Mouse (Mus musculus): ENCODE results near the gene Tnfrsf25.

Gene Tnfrsf25

DNA sequence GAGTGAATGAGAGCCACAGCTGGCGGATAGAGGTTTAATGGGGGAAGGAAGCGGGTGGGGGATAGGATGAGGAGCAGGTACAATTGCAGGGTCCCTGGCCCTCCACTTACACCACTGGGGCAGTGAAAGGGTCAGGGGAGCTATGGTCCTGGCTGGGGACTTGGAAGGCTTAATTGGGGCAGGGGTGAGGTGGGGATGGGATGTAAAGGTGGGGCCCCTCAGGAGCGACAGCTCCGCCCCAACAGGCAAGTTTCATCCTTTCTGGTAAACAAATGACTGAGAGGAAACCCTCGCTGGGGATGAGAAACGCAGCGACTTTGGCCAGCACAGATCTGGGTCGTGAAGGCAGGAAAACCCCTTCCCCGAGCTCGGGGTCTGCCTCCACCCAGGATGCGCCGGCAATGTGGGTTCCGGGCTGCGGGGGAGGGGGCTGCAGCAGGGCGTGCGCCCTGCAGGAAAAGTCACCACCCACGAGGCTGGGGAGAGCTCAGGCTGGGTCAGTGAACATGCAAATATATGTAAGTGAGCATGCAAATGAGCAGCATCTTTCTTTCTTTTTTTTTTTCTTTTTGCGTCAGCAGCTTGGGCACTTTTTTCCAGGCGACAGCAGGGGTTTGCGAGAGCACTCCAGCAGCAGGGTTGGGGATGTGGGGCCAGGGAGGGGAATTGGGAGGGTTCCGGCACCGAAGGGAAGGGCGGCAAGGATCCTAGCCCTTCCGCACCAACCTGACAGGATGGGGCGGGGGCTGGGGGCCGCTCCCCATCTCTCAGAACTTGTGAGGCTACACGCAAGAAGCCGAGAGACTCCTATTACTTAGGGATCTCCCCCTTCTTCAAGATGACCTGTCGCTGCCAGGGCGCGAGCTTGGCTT is 4.8 kb downstream of the Tnfrsf25 start:
- in situ Hi-C loops (cut with MboI, MseI) = loop anchor here (10.0 kb wide), 1 partner anchor 1206 kb away; the partner anchor contains the start of genes Park7 and Tnfrsf9

DNA sequence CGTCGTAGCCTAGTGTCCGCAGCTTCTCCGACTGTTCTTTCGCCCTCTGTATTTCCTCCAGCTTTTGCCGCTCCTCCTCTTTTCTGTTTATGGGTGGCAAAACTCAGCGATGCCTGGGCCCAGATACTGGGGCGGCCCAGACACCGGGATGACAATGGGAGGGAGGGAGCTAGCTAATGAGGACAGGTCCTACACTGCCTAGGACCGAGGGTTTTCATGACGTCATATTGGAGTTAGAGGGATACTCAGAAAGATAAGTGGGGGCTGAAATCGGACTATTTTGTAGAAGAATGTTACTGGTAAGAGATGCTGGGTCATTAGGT is 5.4 kb downstream of the Tnfrsf25 start:
- in situ Hi-C loops (cut with MboI, MseI) = loop anchor here (10.0 kb wide), 1 partner anchor 1206 kb away; the partner anchor contains the start of genes Park7 and Tnfrsf9

DNA sequence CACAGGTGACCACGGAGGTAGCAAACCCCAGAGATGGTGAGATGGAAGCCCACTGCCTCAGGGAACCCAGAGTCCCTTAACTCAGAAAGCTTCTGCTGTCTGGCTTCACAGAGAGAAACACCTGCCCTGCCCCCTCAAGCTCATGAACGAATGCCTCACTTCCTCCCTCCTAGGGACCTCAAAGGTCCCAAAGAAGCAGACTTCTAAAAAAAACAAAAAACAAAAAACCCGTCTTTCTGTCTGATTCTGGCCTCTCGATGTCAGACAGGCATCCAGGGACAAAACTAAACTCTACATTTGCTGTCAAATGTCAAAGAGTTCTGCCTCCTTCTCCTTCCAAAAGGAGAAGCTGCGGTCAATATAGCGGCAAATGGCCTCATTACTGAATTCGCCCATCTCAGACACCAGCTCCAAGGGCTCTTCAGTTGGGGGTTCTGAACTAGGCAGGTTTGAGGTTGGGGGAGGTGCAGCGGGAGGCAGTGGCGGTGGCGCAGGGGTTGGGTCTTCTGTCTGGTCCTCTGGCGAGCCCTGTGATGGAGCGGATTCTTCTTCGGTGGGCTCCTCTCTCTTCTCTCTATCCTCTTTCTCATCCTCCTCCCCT is 8.7 kb downstream of the Tnfrsf25 start:
- in situ Hi-C loops (cut with MboI, MseI) = loop anchor here (10.0 kb wide), 1 partner anchor 1210 kb away; the partner anchor contains the start of genes Park7 and Tnfrsf9

DNA sequence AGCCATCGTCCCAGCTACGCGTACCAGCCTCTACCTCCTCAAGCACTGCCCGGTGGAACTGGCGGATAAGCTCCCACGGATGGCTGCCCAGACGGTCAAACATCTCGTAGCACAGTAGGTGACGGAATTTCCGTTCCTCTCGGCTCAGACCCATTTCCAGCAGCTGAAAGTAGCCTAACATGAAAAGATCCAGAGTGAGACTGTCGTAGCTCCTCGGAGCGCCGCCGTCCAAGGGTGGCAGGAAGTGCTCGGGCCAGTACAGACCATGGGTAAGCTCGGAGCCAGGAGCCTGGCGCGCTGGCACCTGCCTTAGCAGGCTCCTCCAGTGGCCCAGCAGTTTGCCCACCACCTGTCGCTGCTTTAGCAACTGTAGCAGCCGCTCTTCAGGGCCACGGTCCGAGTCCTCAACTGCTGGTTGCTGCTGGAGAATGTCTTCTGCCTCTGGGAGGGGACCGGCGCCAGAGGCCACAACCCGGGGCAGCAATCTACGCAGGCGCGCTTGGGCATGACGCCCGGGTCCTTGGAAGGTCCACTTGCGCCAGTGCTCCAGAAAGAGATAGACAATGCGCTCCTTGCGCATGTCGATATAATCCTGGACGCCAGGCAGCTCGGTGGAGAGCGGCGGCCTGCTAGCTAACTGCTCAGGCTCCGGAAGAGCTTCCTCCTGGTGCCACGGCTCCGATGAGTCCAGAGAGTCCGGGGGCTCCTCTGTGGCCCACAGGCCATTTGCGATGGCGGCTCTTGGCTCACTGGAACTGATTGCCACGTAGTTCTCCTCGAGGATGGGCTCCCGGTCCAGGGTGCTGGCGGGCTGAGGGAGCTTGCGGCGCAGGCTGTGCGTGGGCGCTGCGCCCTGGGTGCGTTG is 9.7 kb downstream of the Tnfrsf25 start:
- in situ Hi-C loops (cut with MboI, MseI) = loop anchor here (10.0 kb wide), 1 partner anchor 1211 kb away; the partner anchor contains the start of genes Park7 and Tnfrsf9

DNA sequence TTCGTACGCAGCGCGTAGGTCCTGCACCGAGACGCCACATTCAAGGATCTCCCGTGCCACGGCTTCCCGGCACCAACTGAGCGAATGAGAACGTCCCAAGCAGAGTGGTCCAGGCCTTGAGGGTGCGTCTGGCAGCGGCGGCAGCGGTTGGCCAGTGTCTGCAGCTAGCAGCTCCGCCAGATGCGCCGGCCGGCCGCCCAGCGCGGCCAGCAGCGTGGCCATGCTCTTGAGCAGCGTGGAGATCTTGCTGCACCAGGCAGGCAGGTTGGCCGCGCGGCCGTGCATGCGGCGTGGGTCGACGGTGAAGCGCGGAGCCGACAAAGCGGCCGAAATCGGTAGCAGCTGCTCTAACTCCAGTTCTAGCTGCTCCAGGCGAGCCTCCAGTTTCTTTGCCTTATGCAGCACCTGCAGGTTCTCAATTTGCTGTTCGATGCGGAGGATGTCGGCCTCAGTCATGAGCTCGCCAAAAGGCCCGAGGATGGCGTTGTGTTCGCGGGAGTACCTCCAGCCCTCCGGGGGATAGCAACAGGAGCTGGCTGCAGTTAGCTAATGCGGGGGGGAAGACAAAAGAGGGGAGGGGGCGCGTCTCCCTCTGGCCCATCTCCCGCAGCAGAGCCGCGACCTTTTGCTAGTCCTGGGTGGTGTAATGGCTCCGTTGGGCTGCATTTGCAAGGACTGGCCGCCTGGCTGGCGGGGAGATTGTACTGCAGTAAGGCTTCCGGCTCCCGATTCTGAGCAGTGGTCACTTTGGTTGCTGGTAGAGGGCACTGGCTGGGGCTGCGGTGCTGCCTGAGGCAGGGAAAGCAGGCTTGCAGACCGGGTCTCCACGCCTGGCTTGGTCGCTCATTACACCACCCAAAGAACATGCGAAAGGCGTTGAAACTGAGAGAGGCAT is 10.5 kb downstream of the Tnfrsf25 start:
- in situ Hi-C loops (cut with MboI, MseI) = loop anchor here (10.0 kb wide), 1 partner anchor 1211 kb away; the partner anchor contains the start of genes Park7 and Tnfrsf9

DNA sequence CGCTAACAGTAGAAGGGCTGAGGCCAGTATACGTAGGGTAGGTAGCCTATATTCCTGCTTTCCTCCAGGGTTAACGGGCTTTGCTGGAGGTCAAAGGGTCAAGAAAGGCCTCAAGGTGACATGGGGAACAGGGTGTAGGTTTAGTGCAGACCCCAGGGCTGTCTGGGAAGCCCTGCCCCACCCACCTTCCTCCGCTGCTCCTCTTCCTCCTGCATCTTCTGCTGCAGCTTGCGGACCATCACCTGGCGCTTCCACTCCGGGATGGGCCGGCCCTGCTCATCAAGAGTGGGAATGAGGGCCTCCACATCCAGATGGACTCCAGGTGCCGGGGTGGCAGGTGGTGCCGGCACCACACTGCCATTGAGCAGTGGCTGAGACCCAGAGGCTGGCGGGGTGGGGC is 12.2 kb downstream of the Tnfrsf25 start:
- in situ Hi-C loops (cut with MboI, MseI) = loop anchor here (10.0 kb wide), 1 partner anchor 1213 kb away; the partner anchor contains the start of genes Park7 and Tnfrsf9

DNA sequence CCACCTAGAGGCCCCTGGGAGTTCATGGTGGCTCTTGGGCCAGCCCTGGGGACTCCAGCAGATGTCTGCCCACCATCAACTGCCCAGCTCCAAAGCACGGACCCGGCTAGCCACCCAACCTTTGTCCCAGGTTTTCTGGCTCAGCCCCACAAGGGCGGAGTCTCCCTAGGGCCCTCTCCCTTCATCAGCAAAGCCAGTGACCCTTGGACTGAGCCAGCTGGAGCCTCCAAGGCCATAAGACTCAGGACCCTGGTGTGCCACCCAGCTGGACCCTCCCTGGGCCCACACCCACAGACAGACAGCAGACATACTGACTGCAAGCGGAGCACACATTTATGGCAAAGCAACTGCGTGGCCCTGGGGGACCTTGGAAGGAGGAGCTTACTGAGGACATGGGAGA is 13.1 kb downstream of the Tnfrsf25 start:
- in situ Hi-C loops (cut with MboI, MseI) = loop anchor here (10.0 kb wide), 1 partner anchor 1214 kb away; the partner anchor contains the start of genes Park7 and Tnfrsf9

DNA sequence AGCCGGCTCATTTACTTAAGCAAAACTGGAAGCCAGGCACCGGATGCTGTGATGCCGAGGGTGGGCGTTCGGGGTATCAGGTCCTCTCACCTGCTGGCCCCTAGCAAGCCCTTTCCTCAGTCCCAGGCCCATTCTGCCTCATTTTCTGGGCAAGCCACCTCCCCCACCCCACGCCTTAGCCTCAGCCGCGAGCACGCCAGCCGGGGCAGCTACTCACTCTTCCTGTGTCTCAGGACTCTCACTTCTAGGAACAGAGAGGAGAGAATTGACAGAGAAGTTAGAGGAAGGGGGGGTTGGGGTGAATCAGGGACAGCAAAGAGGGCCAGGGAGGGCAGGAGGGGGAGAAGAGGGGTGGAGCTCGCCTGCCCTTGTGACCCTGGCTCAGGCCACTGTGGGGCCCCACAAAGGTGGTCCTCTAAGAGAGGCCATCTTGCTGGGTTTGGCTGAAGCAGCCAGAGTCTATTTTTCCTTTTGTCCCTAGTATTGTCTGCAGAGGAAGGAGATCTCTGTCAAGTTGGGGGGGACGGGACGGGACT is 13.7 kb downstream of the Tnfrsf25 start:
- in situ Hi-C loops (cut with MboI, MseI) = loop anchor here (10.0 kb wide), 1 partner anchor 1215 kb away; the partner anchor contains the start of genes Park7 and Tnfrsf9

DNA sequence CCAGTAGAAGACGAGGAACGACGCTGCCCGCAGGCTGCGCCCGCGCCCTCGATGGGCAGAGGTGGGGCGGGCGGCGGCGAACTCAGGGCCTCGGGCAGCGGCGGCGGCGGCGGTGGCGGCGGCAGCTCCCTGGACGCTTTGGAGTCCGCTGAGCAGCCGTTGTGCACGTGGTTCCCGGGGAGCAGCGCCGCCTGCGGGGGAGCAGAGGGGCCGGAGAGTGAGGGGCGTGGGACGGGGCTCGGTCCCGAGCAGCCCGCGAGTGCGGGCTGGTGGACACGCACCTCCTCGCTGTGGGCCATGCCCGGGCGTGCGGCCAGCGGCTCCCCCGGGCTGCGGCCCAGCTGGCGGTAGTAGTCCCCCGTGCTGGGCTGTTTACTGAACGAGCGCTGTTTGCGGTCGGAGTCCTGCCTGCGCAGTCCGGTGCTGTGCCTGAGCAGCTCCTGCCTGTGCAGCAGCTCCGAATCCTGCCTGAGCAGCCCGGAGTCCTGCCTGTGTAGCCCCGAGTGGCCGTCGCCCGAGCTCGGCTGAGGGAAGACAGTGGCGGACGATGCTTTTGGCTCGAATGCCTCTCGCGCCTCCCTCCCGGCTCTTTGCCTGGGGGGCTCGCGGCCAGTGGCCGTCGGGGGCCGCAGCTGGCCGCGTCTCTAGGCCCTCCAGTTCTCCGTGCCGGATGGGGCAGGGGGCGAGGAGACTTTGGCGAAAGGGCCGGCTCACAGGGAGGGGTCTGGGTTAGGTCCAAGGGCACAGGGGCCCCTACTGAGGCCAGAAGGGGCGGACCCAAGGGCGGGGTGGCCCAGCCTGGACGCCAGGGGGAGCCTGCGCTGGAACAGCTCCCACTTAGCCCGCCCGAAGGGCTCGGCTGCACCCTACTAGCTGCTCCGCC is 15.3 kb downstream of the Tnfrsf25 start:
- in situ Hi-C loops (cut with MboI, MseI) = no loop called here

DNA sequence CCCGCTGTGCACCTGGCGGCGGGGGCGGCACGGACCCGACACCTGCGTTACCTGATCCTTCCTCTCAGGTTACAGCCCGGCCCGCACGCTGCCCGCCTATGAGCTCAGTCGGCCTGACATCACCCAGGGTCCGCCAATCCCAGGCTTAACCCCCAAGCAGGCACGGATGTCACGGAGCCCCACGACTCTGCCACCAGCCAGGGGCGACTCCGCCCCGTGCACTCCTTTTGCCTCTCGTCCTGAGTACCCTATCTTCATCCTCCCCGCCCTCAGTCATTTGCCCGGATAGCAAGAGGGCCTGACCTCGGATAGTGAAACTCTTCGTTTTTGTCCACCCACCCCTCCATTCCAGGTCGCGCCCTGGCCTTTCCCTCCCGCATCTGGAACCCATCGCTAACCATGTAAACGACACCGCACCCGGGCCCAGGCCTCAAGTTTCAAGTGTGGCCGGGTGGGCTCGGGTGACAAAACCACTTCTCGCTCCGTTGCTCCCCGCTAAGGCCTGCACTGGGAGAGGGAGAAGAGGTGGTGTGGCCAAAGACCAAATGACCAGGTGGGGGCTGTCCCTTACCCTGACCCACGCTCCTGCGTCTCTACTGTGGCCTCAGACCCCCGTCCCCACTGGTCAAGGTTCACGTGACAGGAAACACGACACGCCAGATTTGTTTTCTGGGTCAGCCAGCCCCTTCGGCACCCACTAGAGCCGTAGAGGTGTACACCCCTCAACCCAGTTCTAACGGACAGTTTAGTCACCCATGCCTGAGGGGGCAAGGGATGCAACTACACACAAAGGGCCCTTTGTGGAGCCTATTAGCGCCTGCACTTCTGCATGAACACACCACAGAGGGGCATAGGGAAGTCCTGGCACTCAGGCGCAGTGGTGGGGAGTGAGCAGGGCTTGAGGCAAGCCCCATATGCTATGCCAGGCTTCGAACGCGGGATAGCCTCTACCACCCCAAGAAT is 16.4 kb downstream of the Tnfrsf25 start:
- in situ Hi-C loops (cut with MboI, MseI) = no loop called here

DNA sequence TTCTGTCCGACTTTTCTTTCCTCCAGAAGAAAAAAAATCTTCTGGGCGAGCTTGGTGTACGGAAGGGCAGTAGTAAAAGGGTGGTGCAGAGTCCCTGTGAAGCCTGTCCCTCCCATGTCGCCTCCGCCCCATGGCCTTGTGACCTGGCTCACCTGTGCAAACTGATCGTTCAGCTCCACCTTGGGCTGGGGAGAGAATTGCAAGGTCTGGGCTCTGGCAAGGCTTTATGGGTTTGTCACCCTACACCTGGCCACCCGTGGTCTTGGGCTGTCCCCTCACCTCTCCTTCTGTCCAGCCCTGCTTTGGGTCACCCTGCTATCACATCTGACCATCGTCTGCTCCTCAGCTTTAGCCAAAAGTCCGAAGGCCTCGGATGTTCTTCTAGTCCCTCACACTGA is 17.0 kb downstream of the Tnfrsf25 start:
- in situ Hi-C loops (cut with MboI, MseI) = no loop called here

DNA sequence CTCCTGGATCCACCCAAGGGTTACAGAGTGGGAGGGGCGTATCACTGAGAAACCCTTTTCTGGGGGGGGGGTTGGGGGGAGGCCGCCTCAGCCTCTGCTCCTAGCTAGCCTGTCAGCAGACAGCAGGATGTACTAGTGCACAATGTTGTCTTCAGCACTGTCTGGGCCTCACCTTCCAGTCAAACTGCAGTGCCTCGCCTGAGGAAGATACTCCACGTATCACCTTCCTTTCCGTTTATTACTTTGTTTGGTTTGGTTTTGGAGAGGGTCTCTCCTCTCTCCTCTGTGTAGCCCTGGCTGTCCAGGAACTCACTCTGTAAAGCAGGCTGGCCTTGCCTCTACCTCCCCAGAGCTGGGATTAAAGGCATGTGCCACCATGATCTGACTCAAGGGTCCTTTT is 17.5 kb downstream of the Tnfrsf25 start:
- in situ Hi-C loops (cut with MboI, MseI) = no loop called here

DNA sequence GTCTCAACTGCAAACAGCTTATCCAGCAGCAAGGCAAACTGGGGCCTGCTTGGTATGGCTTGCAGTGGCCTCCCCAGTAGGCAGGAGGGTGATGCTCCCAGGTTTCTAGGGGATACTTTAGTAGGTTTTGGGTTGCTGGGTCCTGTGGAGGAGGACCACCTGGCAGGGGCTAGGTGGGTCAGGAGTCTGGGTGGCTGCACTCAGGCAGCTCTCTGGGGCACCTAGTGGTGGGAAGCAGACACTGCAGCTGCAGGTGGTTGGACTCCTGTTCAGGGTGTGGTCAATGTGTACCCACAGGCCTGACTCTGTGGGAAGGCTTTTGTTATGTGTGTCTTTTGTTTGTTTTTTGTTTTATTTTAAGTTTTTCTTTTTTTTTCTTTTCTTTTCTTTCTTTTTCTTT is 18.8 kb downstream of the Tnfrsf25 start:
- in situ Hi-C loops (cut with MboI, MseI) = no loop called here

DNA sequence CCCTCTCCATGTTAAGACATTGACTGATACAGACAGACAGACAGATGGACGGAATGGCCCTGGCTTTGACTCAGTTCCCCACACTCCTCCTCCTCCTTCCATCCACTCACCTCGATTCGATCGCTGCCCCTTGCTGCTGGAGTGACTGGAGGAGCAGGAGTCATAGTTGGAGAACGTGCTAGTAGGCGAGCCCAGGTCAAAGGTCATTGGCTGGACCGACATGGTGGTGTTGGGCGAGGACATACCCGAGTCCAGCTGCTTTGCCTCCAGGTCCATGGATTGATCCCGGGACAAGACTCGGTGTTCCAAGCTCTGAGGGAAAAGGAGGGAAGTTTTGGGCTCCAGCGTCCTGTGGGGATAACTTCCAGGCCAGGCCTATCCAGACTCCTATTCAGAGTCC is 19.6 kb downstream of the Tnfrsf25 start:
- in situ Hi-C loops (cut with MboI, MseI) = no loop called here

DNA sequence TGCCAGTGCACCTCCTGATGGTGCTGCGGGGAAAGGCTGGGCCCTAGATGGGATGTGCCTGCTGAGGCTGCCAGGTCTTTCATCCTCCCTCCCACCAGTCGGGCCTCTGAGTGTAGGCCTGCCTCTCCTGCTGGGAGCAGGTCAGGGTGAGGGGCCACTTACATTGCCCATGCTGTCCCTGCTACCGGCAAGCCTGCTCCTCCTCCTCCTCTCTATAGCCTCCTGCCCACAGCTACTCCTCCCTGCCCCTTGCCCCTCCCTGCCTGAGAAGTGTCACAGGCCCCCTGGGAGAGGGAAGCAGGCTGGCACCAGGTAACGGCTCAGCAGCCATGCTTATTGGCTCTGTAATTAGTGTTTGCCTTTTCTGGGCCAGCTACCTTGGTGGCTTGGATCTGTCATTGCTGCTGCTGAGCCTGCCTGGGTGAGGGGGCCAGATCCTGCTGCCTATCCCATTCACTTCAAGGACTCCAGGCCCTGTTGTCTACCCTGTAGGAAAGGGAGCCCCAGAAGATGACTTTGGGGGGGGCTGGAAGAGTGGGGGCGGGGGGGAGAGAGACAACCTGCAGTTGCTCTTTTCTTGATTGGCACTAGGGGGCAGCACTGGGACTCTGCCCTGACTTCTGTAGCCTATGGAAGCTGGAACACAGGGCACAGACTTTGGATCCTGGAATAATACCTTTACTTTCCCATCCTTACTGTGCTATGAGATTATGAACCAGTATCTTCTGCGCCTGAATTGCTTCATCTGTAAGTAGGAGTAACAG is 20.6 kb downstream of the Tnfrsf25 start:
- in situ Hi-C loops (cut with MboI, MseI) = no loop called here

DNA sequence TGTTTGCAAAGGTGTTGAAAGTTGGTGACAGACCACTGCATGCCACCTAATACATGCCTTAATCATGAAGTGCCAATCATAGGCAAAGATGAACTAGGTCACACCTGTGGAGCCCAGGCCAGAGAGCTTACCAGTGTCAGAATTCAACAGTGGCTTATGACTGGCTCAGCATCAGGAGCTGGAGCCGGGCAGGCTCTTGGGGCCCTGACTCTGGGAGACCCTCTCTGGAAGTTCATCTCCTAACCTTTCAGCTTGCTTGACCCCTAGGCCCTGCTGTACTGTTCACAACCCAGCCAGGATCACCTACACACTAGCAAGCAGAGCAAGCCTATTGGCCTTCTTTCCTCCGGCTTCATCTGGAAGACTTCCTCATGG is 21.1 kb downstream of the Tnfrsf25 start:
- in situ Hi-C loops (cut with MboI, MseI) = no loop called here

DNA sequence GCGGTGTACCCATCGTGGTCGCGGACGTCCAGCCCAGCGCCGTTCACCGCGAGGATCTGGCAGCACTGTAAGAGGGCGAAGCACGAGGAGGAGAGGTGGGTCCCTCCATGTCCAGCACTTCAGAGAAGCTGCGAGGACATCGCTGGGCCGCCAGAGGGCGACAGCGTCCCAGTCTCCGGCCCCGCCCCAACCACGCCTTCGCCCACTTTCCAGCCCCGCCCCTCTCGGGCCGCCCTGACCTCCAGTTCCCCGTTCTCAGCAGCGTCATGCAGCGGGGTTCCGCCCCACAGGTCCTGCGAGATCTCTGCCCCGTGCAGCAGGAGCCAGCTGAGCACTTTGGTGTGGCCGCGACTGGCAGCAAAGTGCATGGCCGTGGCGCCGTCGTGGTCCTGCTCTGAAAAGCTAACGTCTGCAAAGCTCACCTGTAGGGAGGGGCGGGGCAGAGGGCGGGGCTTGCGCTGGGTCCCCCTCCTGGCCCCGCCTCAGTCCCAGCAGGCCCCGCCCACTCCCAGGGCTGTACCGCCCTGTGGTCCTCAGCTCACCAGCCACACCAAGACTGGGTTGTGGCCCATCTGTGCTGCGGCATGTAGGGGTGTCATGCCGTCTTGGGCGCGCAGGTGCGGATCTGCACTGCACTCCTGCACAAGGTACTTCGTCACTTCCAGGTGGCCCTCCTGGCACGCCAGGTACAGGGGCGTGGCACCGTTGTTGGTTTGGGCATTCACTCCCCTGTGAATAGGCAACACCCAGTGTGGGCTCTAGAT is 22.9 kb downstream of the Tnfrsf25 start:
- in situ Hi-C loops (cut with MboI, MseI) = no loop called here
